Mouse (Mus musculus) liver, adult 2 months (tissue): ENCODE measurements around the gene Knstrn. TPM values are rescaled to one million over a fixed set of nuclear protein-coding genes. Genes with fewer than 3 reads are reported as not detected.
A peak's percentile ranks its signal among the peaks of the same experiment; 100 is the strongest.

ENCODE experiments used
- DNase-seq: peaks from one replicate; pipeline ENCODE4 v3.0.0-alpha.2; 2011; ENCODE audit warnings: low read depth, low spot score; ENCODE audit errors: extremely low read depth
- H3K27ac ChIP-seq: fragments of 200-500 bp; replicated peaks from 2 replicates; pipeline ENCODE4 v1.5.1; 2012; ENCODE audit warnings: low read depth, mild to moderate bottlenecking, control low read depth, inconsistent platforms, low read length; ENCODE audit not compliant: insufficient read depth
- H3K27me3 ChIP-seq: fragments of 200-500 bp; 2 replicates; pipeline ENCODE4 v1.6.1; 2012; ENCODE audit warnings: mild to moderate bottlenecking, moderate library complexity, low read length, inconsistent platforms; ENCODE audit not compliant: control insufficient read depth, insufficient read depth
- H3K36me3 ChIP-seq: fragments of 200-500 bp; 2 replicates; pipeline ENCODE4 v1.6.1; 2012; ENCODE audit warnings: low read length, inconsistent platforms; ENCODE audit not compliant: control insufficient read depth, insufficient read depth
- H3K4me1 ChIP-seq: fragments of 200-500 bp; 2 replicates; pipeline ENCODE4 v1.6.1; 2011; ENCODE audit warnings: low read length; ENCODE audit not compliant: control insufficient read depth, insufficient read depth
- H3K4me3 ChIP-seq: fragments of 200-500 bp; 2 replicates; pipeline ENCODE4 v1.5.1; 2011; ENCODE audit warnings: low read depth, mild to moderate bottlenecking, control low read depth, low read length, moderate library complexity; ENCODE audit not compliant: insufficient read depth
- H3K79me2 ChIP-seq: fragments of 200-500 bp; 2 replicates; pipeline ENCODE4 v1.6.1; 2012; ENCODE audit warnings: inconsistent platforms, mild to moderate bottlenecking, low read length, moderate library complexity; ENCODE audit not compliant: control insufficient read depth, insufficient read depth
- H3K9ac ChIP-seq: fragments of 200-500 bp; 2 replicates; pipeline ENCODE4 v1.6.1; 2012; ENCODE audit warnings: low read depth, mild to moderate bottlenecking, control low read depth, inconsistent platforms, low read length
- CTCF ChIP-seq: fragments of 200-500 bp; IDR thresholded peaks from 2 replicates; pipeline ENCODE4 v1.5.1; 2011; ENCODE audit warnings: low read depth, low read length, control low read depth
- POLR2A ChIP-seq: fragments of 200-500 bp; IDR thresholded peaks from 2 replicates; pipeline ENCODE4 v1.6.1; 2011; ENCODE audit warnings: low read length, control low read depth; ENCODE audit not compliant: insufficient read depth; ENCODE audit errors: extremely low read depth
- WGBS: fragments of 180-500 bp; shearing (Covaris S2); methylation state at CpG from one replicate; pipeline ENCODE4 v1.1.7; 2018; 5-methylcytosine and 5-hydroxymethylcytosine counted together
- polyA plus RNA-seq: library from polyadenylated mRNA; depleted of rRNA; stranded (reverse); fragments of >200 nt; gene quantifications from 2 replicates; pipeline ENCODE4 v1.2.3, GENCODE M21; 2012
- total RNA-seq: library from RNA; depleted of rRNA; stranded (reverse); fragments of >200 nt; gene quantifications from 2 replicates; pipeline ENCODE4 v1.2.3, GENCODE M21; 2014

The Knstrn gene
- total and polyA plus RNA-seq, 2 experiments: 0.22 to 0.83 TPM

DNA sequence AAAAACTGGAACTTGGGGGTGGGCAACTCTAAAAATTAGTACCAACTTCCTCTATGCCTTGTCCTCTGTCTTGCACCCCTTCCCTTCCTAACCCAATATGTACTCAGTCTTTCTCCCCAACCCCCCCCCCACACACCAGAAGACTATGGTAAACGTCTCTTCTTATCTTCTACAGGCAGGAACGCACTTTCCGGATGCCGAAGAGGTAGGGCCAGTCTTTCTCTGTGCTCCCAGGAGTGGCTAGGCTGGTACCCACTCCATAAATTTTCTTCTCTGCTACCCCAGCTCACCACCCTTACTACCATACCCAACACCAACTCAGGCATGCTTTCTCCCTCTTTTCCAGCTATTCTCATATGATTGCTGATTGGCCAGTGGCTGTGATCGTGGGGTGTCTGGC lies 27.3 kb upstream of the Knstrn start:
- Histone ChIP-seq H3K4me1 (no peaks in the 10 kb centered on the region), H3K4me3 (no peak overlapping the region), H3K79me2 (no peaks in the 10 kb centered on the region), H3K27ac (no peak overlapping the region), H3K9ac (no peak overlapping the region), H3K27me3 (no peaks in the 10 kb centered on the region), H3K36me3 (no peaks in the 10 kb centered on the region)
- TF ChIP-seq CTCF: no peak
- no peak for TF ChIP-seq POLR2A
- no peak for DNase-seq
- WGBS: 67% methylated on average over 5 of the region's 5 CpGs

DNA sequence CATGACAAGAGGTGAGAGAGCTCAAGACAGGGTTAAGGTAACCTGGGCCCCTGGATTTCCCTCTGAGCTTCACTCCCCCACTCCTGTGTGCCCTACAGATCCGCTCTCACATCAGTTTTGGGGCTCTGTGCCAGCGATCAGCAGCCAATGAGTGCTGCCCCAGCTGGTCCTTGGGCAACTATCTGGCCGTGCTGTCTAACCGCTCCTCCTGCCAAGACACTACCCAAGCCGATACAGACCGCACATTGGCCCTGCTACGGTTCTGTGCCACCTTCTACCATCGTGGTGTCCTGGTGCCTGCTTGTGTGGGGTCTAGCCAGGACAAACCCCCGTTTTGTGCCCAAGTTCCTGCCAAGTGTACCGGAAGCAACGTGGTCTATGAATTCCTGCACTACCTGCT lies 24.3 kb upstream of the Knstrn start:
- 77% methylated on average over 11 of the region's 11 CpGs for WGBS
- Histone ChIP-seq H3K4me3 (no peak overlapping the region), H3K9ac (no peak overlapping the region), H3K4me1 (no peaks in the 10 kb centered on the region), H3K36me3 (no peaks in the 10 kb centered on the region), H3K27me3 (no peaks in the 10 kb centered on the region), H3K27ac (no peak overlapping the region), H3K79me2 (no peaks in the 10 kb centered on the region)
- TF ChIP-seq CTCF (no peak), POLR2A (no peak)
- DNase-seq: peak; percentile 49

DNA sequence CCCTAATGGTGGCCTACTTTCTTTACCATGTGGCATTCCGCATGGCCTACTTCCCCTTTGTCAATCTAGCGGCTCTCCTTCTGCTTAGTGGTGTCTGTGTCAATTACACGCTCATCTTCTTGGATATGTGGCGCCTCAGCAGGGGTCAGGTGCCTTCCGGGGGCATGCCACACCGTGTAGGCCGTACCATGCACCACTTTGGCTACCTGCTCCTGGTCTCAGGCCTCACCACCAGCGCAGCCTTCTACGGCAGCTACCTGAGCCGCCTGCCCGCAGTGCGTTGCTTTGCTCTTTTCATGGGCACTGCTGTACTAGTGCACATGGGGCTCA lies 23.6 kb upstream of the Knstrn start:
- no peak for DNase-seq
- Histone ChIP-seq H3K27ac (no peak overlapping the region), H3K36me3 (no peaks in the 10 kb centered on the region), H3K79me2 (no peaks in the 10 kb centered on the region), H3K27me3 (no peaks in the 10 kb centered on the region), H3K4me3 (no peak overlapping the region), H3K4me1 (no peaks in the 10 kb centered on the region), H3K9ac (no peak overlapping the region)
- WGBS: 64% methylated on average over 12 of the region's 12 CpGs
- no peak for TF ChIP-seq POLR2A
- no peak for TF ChIP-seq CTCF

DNA sequence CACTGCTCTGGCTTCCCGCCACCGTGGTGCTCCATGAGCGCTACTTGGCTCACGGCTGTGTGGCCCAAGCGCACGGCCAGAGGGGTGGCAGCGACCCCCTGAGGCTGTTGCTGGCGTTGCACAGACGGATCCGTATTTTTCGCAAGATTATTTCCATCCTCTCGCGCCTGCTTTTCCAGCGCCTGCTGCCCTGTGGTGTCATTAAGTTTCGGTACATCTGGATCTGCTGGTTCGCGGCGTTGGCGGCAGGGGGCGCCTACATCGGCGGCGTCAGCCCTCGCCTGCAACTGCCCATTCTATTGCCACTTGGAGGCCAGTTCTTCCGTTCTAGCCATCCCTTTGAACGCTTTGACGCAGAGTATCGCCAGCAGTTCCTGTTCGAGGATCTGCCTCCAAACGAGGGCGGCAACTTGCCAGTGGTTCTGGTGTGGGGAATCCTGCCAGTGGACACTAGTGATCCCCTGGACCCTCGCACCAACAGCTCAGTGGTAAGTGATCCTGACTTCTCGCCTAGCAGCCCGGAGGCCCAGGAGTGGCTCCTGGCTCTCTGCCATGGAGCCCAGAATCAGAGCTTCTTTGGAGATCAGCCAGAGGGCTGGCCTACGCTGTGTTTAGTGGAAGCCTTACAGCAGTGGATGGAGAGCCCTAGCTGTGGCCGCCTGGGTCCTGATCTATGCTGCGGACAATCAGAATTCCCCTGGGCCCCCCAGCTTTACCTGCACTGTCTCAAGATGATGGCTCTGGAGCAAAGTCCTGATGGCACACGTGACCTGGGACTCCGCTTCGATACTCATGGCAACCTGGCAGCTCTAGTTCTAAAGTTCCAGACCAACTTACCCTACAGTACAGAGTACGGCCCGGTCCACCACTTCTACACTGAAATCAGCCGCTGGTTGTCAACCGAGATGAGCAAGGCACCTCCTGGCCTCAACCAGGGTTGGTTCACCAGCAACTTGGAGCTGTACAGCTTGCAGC lies 23.0 kb upstream of the Knstrn start:
- no peaks in the 10 kb centered on the region for H3K4me1 ChIP-seq
- H3K4me3 ChIP-seq: no peak overlapping the region; the same call in 1 of the 2 replicates
- peak; percentile 43 for DNase-seq
- H3K9ac ChIP-seq: no peak overlapping the region
- no peaks in the 10 kb centered on the region for H3K36me3 ChIP-seq
- H3K27me3 ChIP-seq: no peaks in the 10 kb centered on the region
- 25% methylated on average over 44 of the region's 44 CpGs for WGBS
- H3K79me2 ChIP-seq: no peaks in the 10 kb centered on the region
- no peak overlapping the region for H3K27ac ChIP-seq
- TF ChIP-seq POLR2A: no peak
- peak; percentile 88 for TF ChIP-seq CTCF

DNA sequence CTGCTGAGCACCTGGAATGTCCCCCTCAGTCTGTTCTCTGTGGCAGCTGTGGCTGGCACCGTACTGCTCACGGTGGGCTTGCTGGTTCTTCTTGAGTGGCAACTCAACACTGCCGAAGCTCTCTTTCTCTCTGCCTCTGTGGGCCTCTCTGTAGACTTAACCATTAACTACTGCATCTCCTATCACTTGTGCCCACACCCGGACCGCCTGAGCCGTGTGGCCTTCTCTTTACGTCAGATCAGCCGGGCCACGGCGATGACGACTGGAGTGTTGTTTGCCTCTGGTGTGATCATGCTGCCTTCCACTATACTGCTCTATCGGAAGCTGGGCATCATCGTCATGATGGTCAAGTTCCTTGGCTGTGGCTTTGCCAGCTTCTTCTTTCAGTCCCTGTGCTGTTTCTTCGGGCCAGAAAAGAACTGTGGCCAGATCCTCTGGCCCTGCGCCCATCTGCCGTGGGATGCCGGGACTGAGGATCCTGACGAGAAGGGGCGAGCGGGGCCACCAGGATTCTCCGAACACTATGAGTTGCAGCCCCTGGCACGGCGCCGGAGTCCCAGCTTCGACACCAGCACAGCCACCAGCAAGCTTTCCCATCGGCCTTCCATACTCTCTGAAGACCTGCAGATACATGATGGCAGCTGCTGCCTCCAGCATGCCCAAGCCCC lies 22.1 kb upstream of the Knstrn start:
- DNase-seq: no peak

DNA sequence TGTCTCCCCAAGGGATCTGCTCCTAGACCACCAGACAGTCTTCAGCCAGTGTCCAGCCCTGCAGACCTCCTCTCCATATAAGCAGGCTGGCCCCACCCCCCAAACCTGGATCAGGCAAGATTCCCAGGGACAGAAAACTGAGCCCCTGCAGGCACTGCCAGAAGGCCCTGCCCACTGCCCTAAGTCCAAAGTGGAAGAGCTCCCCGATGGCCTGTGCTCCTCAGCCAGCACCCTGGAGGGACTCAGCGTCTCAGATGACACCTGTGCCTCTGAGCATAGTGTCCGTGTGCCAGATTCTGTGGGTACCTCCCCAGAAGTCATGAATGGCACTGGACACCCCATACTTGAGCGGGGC lies 21.6 kb upstream of the Knstrn start:
- Histone ChIP-seq H3K36me3 (no peaks in the 10 kb centered on the region), H3K27ac (no peak overlapping the region), H3K4me3 (no peak overlapping the region), H3K79me2 (no peaks in the 10 kb centered on the region), H3K4me1 (no peaks in the 10 kb centered on the region), H3K27me3 (no peaks in the 10 kb centered on the region), H3K9ac (no peak overlapping the region)
- no peak for DNase-seq
- TF ChIP-seq POLR2A (no peak), CTCF (no peak)
- 85% methylated on average over 4 of the region's 4 CpGs for WGBS

More for the DNA sequence above, 22.1 kb upstream of the Knstrn start:
- TF ChIP-seq CTCF: no peak
- TF ChIP-seq POLR2A: no peak
- Histone ChIP-seq H3K9ac (no peak overlapping the region), H3K4me1 (no peaks in the 10 kb centered on the region), H3K36me3 (no peaks in the 10 kb centered on the region), H3K27me3 (no peaks in the 10 kb centered on the region), H3K79me2 (no peaks in the 10 kb centered on the region), H3K27ac (no peak overlapping the region), H3K4me3 (no peak overlapping the region)
- WGBS: 94% methylated on average over 26 of the region's 26 CpGs
